Mouse (Mus musculus): ENCODE data around the gene Gm14743.
"Not testable (repeated sequence)": the region's sequence is repeated elsewhere in the genome, so short reads cannot be mapped to it uniquely, and the experiment has no call there.

The Gm14743 gene

GRCm38 (mm10) chrX:78245821-78246220, at the start of gene Gm14743:
Gm14743 (minus strand) TSS chrX:78245921.
- DNase-seq (ENCODE audit: low read depth, low spot score) = not testable (repeated sequence)

- no peak for DNase-seq (ENCODE audit: low read depth, low spot score)
Observed at GRCm38 (mm10) chrX:78202829-78203228, 42.9 kb downstream of the Gm14743 start.

DNA sequence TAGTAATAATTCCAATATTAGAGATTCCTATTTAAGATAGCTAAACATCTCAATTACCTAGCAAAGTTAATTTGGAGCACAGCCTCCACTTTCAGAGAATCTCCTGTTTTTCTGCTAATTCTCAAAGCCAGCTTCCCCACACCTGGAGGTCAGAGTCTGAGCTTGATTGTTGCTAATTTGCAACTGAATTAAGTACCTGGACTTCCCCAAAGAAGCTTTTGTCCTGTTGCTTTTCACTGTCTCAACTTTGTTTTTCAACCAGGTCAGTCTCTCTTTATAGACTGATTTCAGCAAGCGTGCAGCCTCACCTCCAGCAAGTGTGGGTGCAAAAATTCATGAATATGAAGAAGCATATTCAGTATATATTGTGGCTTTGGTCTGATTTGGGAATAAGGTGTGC, 43.5 kb downstream of the Gm14743 start:
- not testable (repeated sequence) for DNase-seq (ENCODE audit: low read depth, low spot score)

All from forelimb bud, embryonic 11.5 days (tissue).